Mouse (Mus musculus): ENCODE results near the gene Nip7. TPM values are rescaled to one million over a fixed set of nuclear protein-coding genes. Genes with fewer than 3 reads are reported as not detected.
A peak's percentile ranks its signal among the peaks of the same experiment; 100 is the strongest.

The Nip7 gene
- polyA plus RNA-seq, 1 experiment from 2014 or later, result 98.6 TPM

- Histone ChIP-seq H3K27ac (ENCODE audit: low read depth, low read length) (no peak overlapping the region), H3K4me1 (replicated peaks; ENCODE audit: control insufficient read depth, insufficient read depth, low read length) (no peaks in the 10 kb centered on the region), H3K9me3 (ENCODE audit: control insufficient read depth, low read length) (no peaks in the 10 kb centered on the region), H3K9ac (ENCODE audit: low read depth, low read length) (no peak overlapping the region), H3K27me3 (ENCODE audit: control insufficient read depth, insufficient read depth, low read length) (no peaks in the 10 kb centered on the region), H3K36me3 (ENCODE audit: control insufficient read depth, insufficient read depth, low read length) (peaks cover 11% of the 10 kb centered on the region; the same call in 1 of the 2 replicates), H3K4me3 (ENCODE audit: low read depth, low read length) (no peak overlapping the region; the same call in 1 of the 2 replicates), H3K4me2 (replicated peaks; ENCODE audit: low read depth, low read length) (no peak overlapping the region)
- WGBS, result 98% methylated on average over 4 of the region's 4 CpGs
- no peak for ATAC-seq (ENCODE audit: low FRiP score)
- no peak for DNase-seq (ENCODE audit: low spot score)
Observed at GRCm38 (mm10) chr8:107049480-107049879, 7.2 kb upstream of the Nip7 start.

- ATAC-seq (ENCODE audit: low FRiP score) (no peak), DNase-seq (ENCODE audit: low spot score) (no peak)
- 93% methylated on average over 8 of the region's 8 CpGs for WGBS
- peaks cover 11% of the 10 kb centered on the region; the same call in 1 of the 2 replicates for H3K36me3 ChIP-seq (ENCODE audit: control insufficient read depth, insufficient read depth, low read length)
- no peak overlapping the region for H3K9ac ChIP-seq (ENCODE audit: low read depth, low read length)
- H3K4me2 ChIP-seq (replicated peaks; ENCODE audit: low read depth, low read length), result no peak overlapping the region
- no peaks in the 10 kb centered on the region for H3K9me3 ChIP-seq (ENCODE audit: control insufficient read depth, low read length)
- no peak overlapping the region for H3K4me3 ChIP-seq (ENCODE audit: low read depth, low read length)
- 0 out of 2 replicates have a peak, but pooled peaks cover 3% of the 10 kb centered on the region for H3K4me1 ChIP-seq (replicated peaks; ENCODE audit: control insufficient read depth, insufficient read depth, low read length)
- H3K27ac ChIP-seq (ENCODE audit: low read depth, low read length), result no peak overlapping the region
- H3K27me3 ChIP-seq (ENCODE audit: control insufficient read depth, insufficient read depth, low read length), result no peaks in the 10 kb centered on the region
Observed at GRCm38 (mm10) chr8:107052046-107052445, 4.6 kb upstream of the Nip7 start.

- Histone ChIP-seq H3K9ac (ENCODE audit: low read depth, low read length) (peak overlapping the region; percentile 80), H3K4me2 (replicated peaks; ENCODE audit: low read depth, low read length) (peak overlapping the region; percentile 92), H3K36me3 (ENCODE audit: control insufficient read depth, insufficient read depth, low read length) (peaks cover 9% of the 10 kb centered on the region; the same call in 1 of the 2 replicates), H3K4me1 (replicated peaks; ENCODE audit: control insufficient read depth, insufficient read depth, low read length) (0 out of 2 replicates have a peak, but pooled peaks cover 3% of the 10 kb centered on the region), H3K27me3 (ENCODE audit: control insufficient read depth, insufficient read depth, low read length) (no peaks in the 10 kb centered on the region), H3K4me3 (ENCODE audit: low read depth, low read length) (peak overlapping the region; percentile 98), H3K27ac (ENCODE audit: low read depth, low read length) (no peak overlapping the region), H3K9me3 (ENCODE audit: control insufficient read depth, low read length) (no peaks in the 10 kb centered on the region)
- DNase-seq (ENCODE audit: low spot score) (no peak), ATAC-seq (ENCODE audit: low FRiP score) (peak; percentile 80)
- 1% methylated on average over 33 of the region's 33 CpGs for WGBS
Observed at GRCm38 (mm10) chr8:107056973-107057369, 294 bp downstream of the Nip7 start.

GRCm38 (mm10) chr8:107062613-107063012 lies 5.9 kb downstream of the Nip7 start:
- no peak for DNase-seq (ENCODE audit: low spot score)
- no peaks in the 10 kb centered on the region; the same call in 1 of the 2 replicates for H3K36me3 ChIP-seq (ENCODE audit: control insufficient read depth, insufficient read depth, low read length)
- no peaks in the 10 kb centered on the region for H3K9me3 ChIP-seq (ENCODE audit: control insufficient read depth, low read length)
- H3K27me3 ChIP-seq (ENCODE audit: control insufficient read depth, insufficient read depth, low read length), result no peaks in the 10 kb centered on the region
- H3K4me3 ChIP-seq (ENCODE audit: low read depth, low read length), result no peak overlapping the region
- no peaks in the 10 kb centered on the region for H3K4me1 ChIP-seq (replicated peaks; ENCODE audit: control insufficient read depth, insufficient read depth, low read length)
- no peak overlapping the region for H3K27ac ChIP-seq (ENCODE audit: low read depth, low read length)
- no peak overlapping the region for H3K4me2 ChIP-seq (replicated peaks; ENCODE audit: low read depth, low read length)
- no peak for ATAC-seq (ENCODE audit: low FRiP score)
- 81% methylated on average over 1 of the region's 1 CpGs for WGBS
- no peak overlapping the region for H3K9ac ChIP-seq (ENCODE audit: low read depth, low read length)

GRCm38 (mm10) chr8:107065511-107066496 lies 9.1 kb downstream of the Nip7 start, which contains the start of gene Tmed6:
Gene Tmed6 (minus strand): TSS chr8:107065644.
- Histone ChIP-seq H3K27ac (ENCODE audit: low read depth, low read length) (no peak within 1 kb of the TSS), H3K4me3 (ENCODE audit: low read depth, low read length) (no peak within 1 kb of the TSS), H3K4me2 (replicated peaks; ENCODE audit: low read depth, low read length) (no peak within 1 kb of the TSS), H3K36me3 (ENCODE audit: control insufficient read depth, insufficient read depth, low read length) (no peaks in the 10 kb centered on the region), H3K9me3 (ENCODE audit: control insufficient read depth, low read length) (no peaks in the 10 kb centered on the region), H3K27me3 (ENCODE audit: control insufficient read depth, insufficient read depth, low read length) (no peaks in the 10 kb centered on the region), H3K9ac (ENCODE audit: low read depth, low read length) (no peak within 1 kb of the TSS), H3K4me1 (replicated peaks; ENCODE audit: control insufficient read depth, insufficient read depth, low read length) (no peaks in the 10 kb centered on the region)
- 62% methylated on average over 17 of the region's 17 CpGs for WGBS
- DNase-seq (ENCODE audit: low spot score), result no peak
- no peak for ATAC-seq (ENCODE audit: low FRiP score)

- no peak overlapping the region for H3K4me3 ChIP-seq (ENCODE audit: low read depth, low read length)
- no peaks in the 10 kb centered on the region for H3K4me1 ChIP-seq (replicated peaks; ENCODE audit: control insufficient read depth, insufficient read depth, low read length)
- WGBS, result 92% methylated on average over 4 of the region's 4 CpGs
- no peak overlapping the region for H3K27ac ChIP-seq (ENCODE audit: low read depth, low read length)
- H3K27me3 ChIP-seq (ENCODE audit: control insufficient read depth, insufficient read depth, low read length), result no peaks in the 10 kb centered on the region
- H3K4me2 ChIP-seq (replicated peaks; ENCODE audit: low read depth, low read length), result no peak overlapping the region
- no peak overlapping the region for H3K9ac ChIP-seq (ENCODE audit: low read depth, low read length)
- no peaks in the 10 kb centered on the region for H3K9me3 ChIP-seq (ENCODE audit: control insufficient read depth, low read length)
- no peak for ATAC-seq (ENCODE audit: low FRiP score)
- H3K36me3 ChIP-seq (ENCODE audit: control insufficient read depth, insufficient read depth, low read length), result peaks cover 18% of the 10 kb centered on the region
- no peak for DNase-seq (ENCODE audit: low spot score)
Observed at GRCm38 (mm10) chr8:107073706-107074105, 17.0 kb downstream of the Nip7 start.

GRCm38 (mm10) chr8:107074128-107074527 lies 17.5 kb downstream of the Nip7 start:
- 87% methylated on average over 1 of the region's 1 CpGs for WGBS
- Histone ChIP-seq H3K9me3 (ENCODE audit: control insufficient read depth, low read length) (no peaks in the 10 kb centered on the region), H3K27ac (ENCODE audit: low read depth, low read length) (no peak overlapping the region), H3K4me2 (replicated peaks; ENCODE audit: low read depth, low read length) (no peak overlapping the region), H3K9ac (ENCODE audit: low read depth, low read length) (no peak overlapping the region), H3K27me3 (ENCODE audit: control insufficient read depth, insufficient read depth, low read length) (no peaks in the 10 kb centered on the region), H3K36me3 (ENCODE audit: control insufficient read depth, insufficient read depth, low read length) (peaks cover 18% of the 10 kb centered on the region), H3K4me3 (ENCODE audit: low read depth, low read length) (no peak overlapping the region), H3K4me1 (replicated peaks; ENCODE audit: control insufficient read depth, insufficient read depth, low read length) (no peaks in the 10 kb centered on the region)
- DNase-seq (ENCODE audit: low spot score) (no peak), ATAC-seq (ENCODE audit: low FRiP score) (no peak)

- Histone ChIP-seq H3K4me1 (replicated peaks; ENCODE audit: control insufficient read depth, insufficient read depth, low read length) (no peaks in the 10 kb centered on the region), H3K4me3 (ENCODE audit: low read depth, low read length) (no peak overlapping the region), H3K36me3 (ENCODE audit: control insufficient read depth, insufficient read depth, low read length) (peaks cover 18% of the 10 kb centered on the region), H3K4me2 (replicated peaks; ENCODE audit: low read depth, low read length) (no peak overlapping the region), H3K27me3 (ENCODE audit: control insufficient read depth, insufficient read depth, low read length) (no peaks in the 10 kb centered on the region), H3K9me3 (ENCODE audit: control insufficient read depth, low read length) (no peaks in the 10 kb centered on the region), H3K9ac (ENCODE audit: low read depth, low read length) (no peak overlapping the region), H3K27ac (ENCODE audit: low read depth, low read length) (no peak overlapping the region)
- ATAC-seq (ENCODE audit: low FRiP score) (no peak), DNase-seq (ENCODE audit: low spot score) (no peak)
- WGBS, result 97% methylated on average over 7 of the region's 7 CpGs
Observed at GRCm38 (mm10) chr8:107076239-107076888, 19.7 kb downstream of the Nip7 start.
